Mouse (Mus musculus): ENCODE results near the gene Togaram2. TPM values are rescaled to one million over a fixed set of nuclear protein-coding genes. Genes with fewer than 3 reads are reported as not detected.

The Togaram2 gene
- polyA plus RNA-seq, 1 experiment from 2014 or later, result 3.4 TPM

DNA sequence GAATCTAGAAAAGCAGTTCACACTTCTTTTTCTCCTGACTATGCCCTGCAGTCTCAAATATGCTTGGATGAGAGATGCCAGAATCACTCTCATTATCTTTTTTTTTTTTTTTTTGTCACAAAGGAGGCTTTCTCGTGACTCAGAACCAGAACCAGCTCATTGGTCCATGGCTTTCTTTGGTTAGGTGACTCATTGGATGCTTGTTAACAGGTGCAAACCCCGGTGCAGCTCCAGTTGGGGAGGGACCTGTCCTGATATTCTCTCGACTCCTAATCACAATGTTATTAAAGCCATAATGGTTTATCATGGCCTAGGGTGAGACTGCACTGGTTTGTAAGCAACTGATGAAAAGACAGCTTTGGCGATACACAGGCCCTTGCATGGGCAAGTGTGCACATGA is 101.1 kb downstream of the Togaram2 start:
- H3K4me2 ChIP-seq (ENCODE audit: low read depth, low read length), result no peak overlapping the region
- no peak overlapping the region for H3K9ac ChIP-seq (ENCODE audit: low read length)
- 74% methylated on average over 4 of the region's 4 CpGs for WGBS
- no peaks in the 10 kb centered on the region for H3K27me3 ChIP-seq (ENCODE audit: control insufficient read depth, insufficient read depth, low read depth, low read length)
- no peaks in the 10 kb centered on the region for H3K4me1 ChIP-seq (replicated peaks; ENCODE audit: control insufficient read depth, insufficient read depth, low read length)
- no peak overlapping the region for H3K4me3 ChIP-seq (ENCODE audit: low read length)
- ATAC-seq (ENCODE audit: low read depth), result no peak
- no peak overlapping the region for H3K27ac ChIP-seq (ENCODE audit: low read length)
- no peaks in the 10 kb centered on the region for H3K9me3 ChIP-seq (ENCODE audit: control insufficient read depth, low read length)
- no peaks in the 10 kb centered on the region for H3K36me3 ChIP-seq (ENCODE audit: control insufficient read depth, insufficient read depth, low read length)

DNA sequence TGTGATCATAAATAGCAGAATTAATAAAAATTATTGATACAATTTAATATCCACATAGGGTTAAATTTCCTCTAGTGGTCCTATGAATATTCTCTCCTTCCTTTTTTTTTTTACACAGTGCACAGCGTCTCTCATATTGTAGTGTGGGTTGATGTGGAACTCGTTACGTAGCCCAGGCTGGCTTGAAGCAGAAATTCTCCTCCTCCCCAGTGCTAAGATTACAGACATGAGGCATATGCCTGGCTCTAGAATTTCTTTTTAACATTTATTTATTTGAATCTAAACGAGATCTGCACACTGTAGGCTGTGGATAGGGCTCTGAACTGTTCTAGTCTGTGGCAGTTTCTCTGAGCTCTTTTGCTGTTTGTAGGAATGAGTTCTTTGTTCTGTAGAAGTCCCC is 102.2 kb downstream of the Togaram2 start:
- no peaks in the 10 kb centered on the region for H3K27me3 ChIP-seq (ENCODE audit: control insufficient read depth, insufficient read depth, low read depth, low read length)
- ATAC-seq (ENCODE audit: low read depth), result no peak

DNA sequence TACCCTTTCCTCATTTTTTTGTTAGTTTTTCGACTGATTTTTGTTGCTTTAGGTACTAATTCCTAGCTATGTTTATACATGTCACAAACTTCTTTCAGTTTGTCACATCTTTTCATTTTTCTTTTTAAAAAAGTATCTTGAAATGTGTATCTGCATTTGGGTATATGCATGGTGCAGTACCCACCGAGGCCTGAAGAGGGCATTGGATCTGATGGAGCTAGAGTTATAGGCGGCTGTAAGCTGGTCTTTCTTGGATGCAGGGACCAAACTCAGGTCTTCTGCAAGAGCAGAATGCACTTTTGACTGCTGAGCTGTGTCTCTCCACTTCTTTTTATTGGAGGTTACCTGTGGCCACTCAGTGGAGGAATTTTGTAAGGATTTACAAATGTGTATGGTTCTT is 105.6 kb downstream of the Togaram2 start:
- H3K27me3 ChIP-seq (ENCODE audit: control insufficient read depth, insufficient read depth, low read depth, low read length), result peaks cover 13% of the 10 kb centered on the region
- 78% methylated on average over 3 of the region's 3 CpGs for WGBS
- no peak overlapping the region for H3K4me2 ChIP-seq (ENCODE audit: low read depth, low read length)
- H3K4me1 ChIP-seq (replicated peaks; ENCODE audit: control insufficient read depth, insufficient read depth, low read length), result no peaks in the 10 kb centered on the region
- no peak for ATAC-seq (ENCODE audit: low read depth)
- H3K9me3 ChIP-seq (ENCODE audit: control insufficient read depth, low read length), result no peaks in the 10 kb centered on the region
- no peak overlapping the region for H3K27ac ChIP-seq (ENCODE audit: low read length)
- no peaks in the 10 kb centered on the region for H3K36me3 ChIP-seq (ENCODE audit: control insufficient read depth, insufficient read depth, low read length)
- no peak overlapping the region for H3K9ac ChIP-seq (ENCODE audit: low read length)
- H3K4me3 ChIP-seq (ENCODE audit: low read length), result no peak overlapping the region

More for the DNA sequence above, 102.2 kb downstream of the Togaram2 start:
- no peak overlapping the region for H3K9ac ChIP-seq (ENCODE audit: low read length)
- no peaks in the 10 kb centered on the region for H3K4me1 ChIP-seq (replicated peaks; ENCODE audit: control insufficient read depth, insufficient read depth, low read length)
- no peak overlapping the region for H3K4me3 ChIP-seq (ENCODE audit: low read length)
- no peak overlapping the region for H3K4me2 ChIP-seq (ENCODE audit: low read depth, low read length)
- no peak overlapping the region for H3K27ac ChIP-seq (ENCODE audit: low read length)
- H3K36me3 ChIP-seq (ENCODE audit: control insufficient read depth, insufficient read depth, low read length), result no peaks in the 10 kb centered on the region
- no peaks in the 10 kb centered on the region for H3K9me3 ChIP-seq (ENCODE audit: control insufficient read depth, low read length)
- 63% methylated on average over 4 of the region's 4 CpGs for WGBS

Other genes with a start within 250 kb of the Togaram2 start
- gene Gm4707, start 213.3 kb upstream of the Togaram2 start, polyA plus RNA-seq (2015; fragmentation: Nextera tagmentation; extraction: Ambion mirVana), result 3.0 and 3.8 TPM in 2 replicates
- gene Smchd1, start 197.9 kb upstream of the Togaram2 start, polyA plus RNA-seq (2015; fragmentation: Nextera tagmentation; extraction: Ambion mirVana), result 56.1 and 58.6 TPM in 2 replicates
- gene Ndc80, start 146.4 kb upstream of the Togaram2 start, polyA plus RNA-seq (2015; fragmentation: Nextera tagmentation; extraction: Ambion mirVana), result 55.1 and 59.5 TPM in 2 replicates
- 0.82 and 0.89 TPM in 2 replicates for gene Spdya, start 121.2 kb upstream of the Togaram2 start, polyA plus RNA-seq (2015; fragmentation: Nextera tagmentation; extraction: Ambion mirVana)
- gene Wdr43, start 57.4 kb upstream of the Togaram2 start, polyA plus RNA-seq (2015; fragmentation: Nextera tagmentation; extraction: Ambion mirVana), result 55.5 and 59.5 TPM in 2 replicates
- not detected in 2 replicates for gene Pcare, start 79.6 kb downstream of the Togaram2 start, polyA plus RNA-seq (2015; fragmentation: Nextera tagmentation; extraction: Ambion mirVana)
- 6.0 and 6.9 TPM in 2 replicates for gene Clip4, start 95.2 kb downstream of the Togaram2 start, polyA plus RNA-seq (2015; fragmentation: Nextera tagmentation; extraction: Ambion mirVana)

Data from lung, embryonic 16.5 days (tissue).